Mouse (Mus musculus): ENCODE data around the gene Tha1.

Tha1 gene

DNA sequence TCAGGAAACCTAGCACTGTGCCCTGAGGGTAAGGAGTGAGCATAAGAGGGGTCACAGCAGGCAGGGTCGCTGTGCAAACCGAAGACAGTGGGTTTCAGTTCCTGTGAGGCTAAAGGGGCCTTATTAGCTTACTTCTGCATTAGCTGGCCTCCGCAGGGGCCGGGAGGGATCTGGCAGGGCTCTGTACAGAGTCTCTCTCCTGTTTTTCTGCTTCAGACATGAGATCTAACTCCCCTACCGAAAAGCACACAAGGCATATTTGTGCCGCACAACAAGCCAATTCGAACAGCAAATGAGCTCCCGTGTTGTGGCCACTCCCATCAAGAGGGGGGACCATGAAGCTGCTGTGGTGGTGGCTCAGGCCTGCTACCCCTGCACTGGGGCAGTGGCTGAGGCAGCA, 5.6 kb upstream of the Tha1 start:
- TF ChIP-seq CTCF (conservative IDR thresholded peaks at IDR 0.05; ENCODE audit: low read length) (no peak), POU5F1 (IDR thresholded peaks at IDR 0.05; ENCODE audit: borderline replicate concordance, low read length) (no peak), NANOG (IDR thresholded peaks at IDR 0.05; ENCODE audit: borderline replicate concordance, low read length) (no peak)
- H3K9me3 ChIP-seq (ENCODE audit: low read length): no peaks in the 10 kb centered on the region
- no peaks in the 10 kb centered on the region for H3K27me3 ChIP-seq (ENCODE audit: insufficient read depth, low read length)

DNA sequence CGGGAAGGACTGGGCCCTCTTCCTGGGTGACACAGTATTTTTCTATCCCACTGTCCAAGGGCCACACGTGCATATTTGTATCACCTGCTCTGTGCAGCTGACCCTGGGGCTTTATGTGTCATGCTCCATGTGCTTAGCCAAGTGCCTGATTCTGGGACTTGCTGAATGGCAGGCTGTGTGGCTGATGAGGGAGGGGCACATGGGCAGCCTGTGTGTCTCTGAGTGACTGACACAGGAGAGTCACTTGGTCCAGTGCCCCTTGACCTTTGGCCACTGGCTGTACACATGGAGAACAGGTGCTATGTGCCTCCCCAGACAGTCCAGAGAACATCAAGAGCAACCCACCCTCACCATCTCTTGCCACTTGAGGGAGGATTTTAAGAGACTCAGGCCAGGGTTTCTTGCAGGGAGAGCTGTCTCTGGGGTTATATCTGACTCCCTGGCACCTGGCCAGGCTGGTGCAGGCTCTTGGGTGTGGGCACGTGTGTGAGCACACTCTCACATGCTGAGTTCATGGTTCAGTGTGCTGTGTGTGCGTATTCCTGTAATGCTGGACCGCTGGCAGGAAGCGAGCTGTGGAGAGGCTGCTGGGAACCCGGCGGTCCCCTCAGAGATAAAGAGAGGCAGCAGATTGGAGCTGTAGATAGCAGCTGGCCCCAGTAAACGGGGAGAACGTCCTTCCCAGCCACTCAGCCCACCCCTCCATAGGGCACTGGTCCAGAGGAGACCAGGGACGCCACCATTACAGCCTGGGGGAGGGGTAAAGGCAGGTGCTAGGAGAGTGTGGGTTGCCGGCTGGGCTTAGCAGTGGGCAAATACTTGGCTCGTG, 4.8 kb upstream of the Tha1 start:
- TF ChIP-seq CTCF (conservative IDR thresholded peaks at IDR 0.05; ENCODE audit: low read length): no peak
- no peak for TF ChIP-seq NANOG (IDR thresholded peaks at IDR 0.05; ENCODE audit: borderline replicate concordance, low read length)
- no peak for TF ChIP-seq POU5F1 (IDR thresholded peaks at IDR 0.05; ENCODE audit: borderline replicate concordance, low read length)
- Histone ChIP-seq H3K4me1 (replicated peaks; ENCODE audit: low read depth, low read length) (peaks cover 97% of the 10 kb centered on the region), H3K36me3 (ENCODE audit: insufficient read depth, low read length) (peaks cover 4% of the 10 kb centered on the region; the same call in 1 of the 2 replicates), H3K4me3 (replicated peaks; ENCODE audit: low read length) (peak overlapping the region; percentile 73), H3K9me3 (ENCODE audit: low read length) (no peaks in the 10 kb centered on the region), H3K27me3 (ENCODE audit: insufficient read depth, low read length) (no peaks in the 10 kb centered on the region)

More for the DNA sequence above, 5.6 kb upstream of the Tha1 start:
- Histone ChIP-seq H3K4me3 (replicated peaks; ENCODE audit: low read length) (peak overlapping the region; percentile 73), H3K4me1 (replicated peaks; ENCODE audit: low read depth, low read length) (peaks cover 97% of the 10 kb centered on the region), H3K36me3 (ENCODE audit: insufficient read depth, low read length) (peaks cover 4% of the 10 kb centered on the region; the same call in 1 of the 2 replicates)

DNA sequence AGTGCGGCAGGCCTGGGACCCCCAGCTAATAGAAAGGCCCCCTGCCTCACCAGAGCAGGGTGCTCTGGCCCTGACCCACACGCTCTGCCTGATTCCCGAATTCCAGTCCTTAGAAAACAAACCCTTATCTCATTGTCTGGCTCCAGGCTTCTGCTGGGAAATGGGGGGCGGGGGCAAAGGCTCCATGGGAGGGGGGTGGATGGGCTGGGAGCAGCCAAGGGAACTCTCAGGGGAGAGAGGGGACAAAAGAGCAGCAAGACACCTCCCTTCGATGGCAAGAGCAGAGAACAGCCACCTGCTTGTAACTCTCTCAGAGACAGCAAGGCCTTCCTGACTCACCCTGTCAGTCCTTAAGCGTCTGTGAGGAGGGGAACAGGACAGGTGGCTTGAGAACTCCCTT, 2.4 kb upstream of the Tha1 start:
- H3K27me3 ChIP-seq (ENCODE audit: insufficient read depth, low read length): peaks cover 5% of the 10 kb centered on the region; the same call in 1 of the 2 replicates
- H3K9me3 ChIP-seq (ENCODE audit: low read length): no peaks in the 10 kb centered on the region
- H3K4me3 ChIP-seq (replicated peaks; ENCODE audit: low read length): peak overlapping the region; percentile 73
- peaks cover 98% of the 10 kb centered on the region for H3K4me1 ChIP-seq (replicated peaks; ENCODE audit: low read depth, low read length)
- TF ChIP-seq POU5F1 (IDR thresholded peaks at IDR 0.05; ENCODE audit: borderline replicate concordance, low read length) (no peak), NANOG (IDR thresholded peaks at IDR 0.05; ENCODE audit: borderline replicate concordance, low read length) (no peak), CTCF (conservative IDR thresholded peaks at IDR 0.05; ENCODE audit: low read length) (no peak)
- H3K36me3 ChIP-seq (ENCODE audit: insufficient read depth, low read length): peaks cover 4% of the 10 kb centered on the region; the same call in 1 of the 2 replicates

DNA sequence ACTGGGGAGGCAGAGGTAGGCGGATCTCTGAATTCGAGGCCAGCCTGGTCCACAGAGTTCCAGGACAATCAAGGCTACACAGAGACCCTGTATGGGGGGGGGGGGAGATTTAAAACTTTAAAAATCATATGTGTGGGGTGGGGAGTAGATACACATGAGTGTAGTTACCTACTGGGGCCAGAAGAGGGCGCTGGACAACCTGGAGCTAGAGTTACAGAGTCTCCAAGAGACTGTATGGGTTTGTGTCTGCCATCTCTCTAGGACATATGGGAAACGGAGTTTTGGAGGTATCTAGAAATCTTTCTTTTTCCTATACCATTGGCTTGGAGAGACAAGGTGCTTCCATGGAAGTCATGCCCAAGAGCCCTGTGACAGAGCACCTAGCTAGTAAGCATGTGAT, 1.1 kb upstream of the Tha1 start:
- Histone ChIP-seq H3K9me3 (ENCODE audit: low read length) (no peaks in the 10 kb centered on the region), H3K27me3 (ENCODE audit: insufficient read depth, low read length) (peaks cover 5% of the 10 kb centered on the region; the same call in 1 of the 2 replicates), H3K4me3 (replicated peaks; ENCODE audit: low read length) (no peak overlapping the region), H3K36me3 (ENCODE audit: insufficient read depth, low read length) (peaks cover 4% of the 10 kb centered on the region; the same call in 1 of the 2 replicates), H3K4me1 (replicated peaks; ENCODE audit: low read depth, low read length) (peaks cover 96% of the 10 kb centered on the region)
- TF ChIP-seq POU5F1 (IDR thresholded peaks at IDR 0.05; ENCODE audit: borderline replicate concordance, low read length): no peak
- TF ChIP-seq NANOG (IDR thresholded peaks at IDR 0.05; ENCODE audit: borderline replicate concordance, low read length): no peak
- TF ChIP-seq CTCF (conservative IDR thresholded peaks at IDR 0.05; ENCODE audit: low read length): peak; percentile 87

DNA sequence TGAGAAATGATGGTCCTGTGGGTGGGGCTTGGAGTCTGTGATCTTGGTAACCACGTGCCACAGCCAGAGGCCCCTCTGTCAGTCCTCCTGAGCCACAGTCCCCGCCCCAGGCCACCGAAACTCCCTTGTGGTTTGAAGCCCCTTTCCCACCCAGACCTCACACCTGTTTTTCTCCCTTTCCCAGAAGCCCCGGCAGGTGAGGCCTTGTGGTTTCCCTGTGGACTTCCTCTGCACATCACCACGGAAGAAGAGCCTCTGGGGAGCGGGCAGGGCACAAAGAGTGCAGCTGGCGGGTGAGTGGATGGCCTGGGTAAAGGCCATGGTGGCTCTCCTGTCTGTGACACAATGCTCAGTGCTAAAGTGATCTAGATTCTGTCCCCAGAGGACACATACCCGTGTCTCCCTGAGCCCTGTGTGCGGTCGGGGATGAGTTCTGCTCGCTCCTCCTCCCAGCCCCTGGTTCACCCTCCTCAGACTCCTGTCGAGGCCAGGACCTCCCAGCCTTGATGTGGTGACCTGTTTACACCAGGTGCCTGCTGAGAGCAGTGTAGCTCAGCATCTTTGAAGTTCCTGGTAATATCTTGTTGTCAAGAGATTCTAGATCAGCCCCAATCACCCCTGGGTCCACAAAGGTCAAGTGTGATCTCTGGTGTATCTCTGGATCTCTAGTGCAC, 1.2 kb downstream of the Tha1 start:
- no peaks in the 10 kb centered on the region; the same call in 1 of the 2 replicates for H3K36me3 ChIP-seq (ENCODE audit: insufficient read depth, low read length)
- TF ChIP-seq POU5F1 (IDR thresholded peaks at IDR 0.05; ENCODE audit: borderline replicate concordance, low read length) (no peak), CTCF (conservative IDR thresholded peaks at IDR 0.05; ENCODE audit: low read length) (no peak), NANOG (IDR thresholded peaks at IDR 0.05; ENCODE audit: borderline replicate concordance, low read length) (no peak)
- H3K27me3 ChIP-seq (ENCODE audit: insufficient read depth, low read length): peaks cover 5% of the 10 kb centered on the region
- no peaks in the 10 kb centered on the region for H3K9me3 ChIP-seq (ENCODE audit: low read length)
- H3K4me1 ChIP-seq (replicated peaks; ENCODE audit: low read depth, low read length): peaks cover 97% of the 10 kb centered on the region
- H3K4me3 ChIP-seq (replicated peaks; ENCODE audit: low read length): peak overlapping the region; percentile 13; the same call in 1 of the 2 replicates

DNA sequence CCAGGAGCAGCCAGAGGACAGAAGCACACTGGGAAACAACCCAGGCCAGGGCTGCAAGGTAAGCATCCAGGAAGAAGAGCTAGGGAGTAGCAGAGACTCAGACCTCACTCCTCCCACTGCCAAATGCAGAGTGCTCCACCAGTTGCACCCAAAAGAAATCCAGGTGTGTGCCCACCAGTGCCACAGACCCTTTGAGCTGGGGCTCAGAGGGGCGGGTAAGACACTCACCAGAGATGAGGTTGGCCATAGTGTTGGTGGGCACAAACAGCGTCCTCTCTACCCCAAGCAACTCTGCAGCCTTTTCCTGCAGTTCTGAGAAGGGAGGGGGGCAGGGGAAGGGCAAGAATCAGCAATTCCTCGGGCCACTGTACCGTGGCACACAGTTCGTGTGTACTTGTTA, 1.9 kb downstream of the Tha1 start:
- Histone ChIP-seq H3K27me3 (ENCODE audit: insufficient read depth, low read length) (peaks cover 5% of the 10 kb centered on the region), H3K9me3 (ENCODE audit: low read length) (no peaks in the 10 kb centered on the region), H3K4me3 (replicated peaks; ENCODE audit: low read length) (no peak overlapping the region), H3K36me3 (ENCODE audit: insufficient read depth, low read length) (no peaks in the 10 kb centered on the region; the same call in 1 of the 2 replicates), H3K4me1 (replicated peaks; ENCODE audit: low read depth, low read length) (peaks cover 97% of the 10 kb centered on the region)
- TF ChIP-seq POU5F1 (IDR thresholded peaks at IDR 0.05; ENCODE audit: borderline replicate concordance, low read length) (no peak), CTCF (conservative IDR thresholded peaks at IDR 0.05; ENCODE audit: low read length) (no peak), NANOG (IDR thresholded peaks at IDR 0.05; ENCODE audit: borderline replicate concordance, low read length) (no peak)

DNA sequence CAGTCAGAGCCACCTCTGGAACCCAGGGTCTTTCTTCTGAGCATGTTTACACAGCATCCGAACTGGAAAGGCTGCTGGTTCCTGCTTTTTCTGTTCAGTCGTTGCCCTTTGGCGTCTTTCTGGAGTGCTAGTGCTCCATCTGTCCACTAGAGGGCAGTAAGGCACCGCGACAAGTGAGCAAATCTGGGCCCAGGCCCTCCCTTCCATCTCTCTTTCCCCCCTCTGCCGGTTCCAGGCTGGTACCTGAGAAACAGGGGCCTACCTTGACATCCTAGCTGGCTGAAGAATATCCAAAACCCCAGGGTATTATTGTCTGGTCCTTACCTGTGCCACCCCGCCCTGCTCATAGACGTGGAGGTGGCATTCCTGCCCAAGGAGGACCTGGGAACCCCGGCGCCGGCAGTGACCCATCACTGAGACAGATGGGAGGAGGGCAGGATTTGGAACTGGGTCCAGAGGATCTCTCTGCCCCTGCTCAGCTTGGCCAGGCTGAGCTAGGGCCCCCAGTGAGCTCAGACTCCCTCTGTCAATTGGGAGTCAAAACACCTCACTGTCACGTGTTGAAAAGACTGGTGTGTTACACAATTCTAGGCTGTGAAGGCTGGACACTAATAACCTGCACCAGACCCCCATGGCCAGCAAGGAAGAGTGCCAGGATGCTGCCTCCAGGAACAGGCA, 2.5 kb downstream of the Tha1 start:
- peak; percentile 90 for TF ChIP-seq CTCF (conservative IDR thresholded peaks at IDR 0.05; ENCODE audit: low read length)
- TF ChIP-seq NANOG (IDR thresholded peaks at IDR 0.05; ENCODE audit: borderline replicate concordance, low read length): no peak
- TF ChIP-seq POU5F1 (IDR thresholded peaks at IDR 0.05; ENCODE audit: borderline replicate concordance, low read length): no peak
- Histone ChIP-seq H3K4me3 (replicated peaks; ENCODE audit: low read length) (peak overlapping the region; percentile 73), H3K36me3 (ENCODE audit: insufficient read depth, low read length) (no peaks in the 10 kb centered on the region; the same call in 1 of the 2 replicates), H3K9me3 (ENCODE audit: low read length) (no peaks in the 10 kb centered on the region), H3K27me3 (ENCODE audit: insufficient read depth, low read length) (peaks cover 5% of the 10 kb centered on the region), H3K4me1 (replicated peaks; ENCODE audit: low read depth, low read length) (peaks cover 97% of the 10 kb centered on the region)

DNA sequence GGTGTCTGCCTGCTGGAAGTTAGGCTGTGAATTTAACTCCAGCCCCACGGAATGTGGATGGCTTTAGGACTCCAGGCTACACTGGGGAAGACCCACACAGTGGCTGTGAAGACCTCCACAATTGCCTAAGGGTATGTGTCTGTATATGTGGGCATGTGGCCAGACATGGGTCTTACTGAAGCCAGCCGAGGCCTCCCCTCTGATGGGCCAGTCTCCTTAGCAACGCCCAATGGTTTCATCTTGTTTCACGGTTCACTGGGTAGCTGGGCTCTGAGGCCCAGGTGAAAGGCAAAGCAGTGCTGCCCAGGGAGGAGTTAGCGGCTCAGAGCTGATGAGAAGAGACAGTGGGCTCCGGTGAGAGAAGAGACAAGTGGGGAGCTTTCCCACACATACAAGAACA, 7.3 kb downstream of the Tha1 start:
- H3K4me1 ChIP-seq (replicated peaks; ENCODE audit: low read depth, low read length): peaks cover 97% of the 10 kb centered on the region
- H3K9me3 ChIP-seq (ENCODE audit: low read length): no peaks in the 10 kb centered on the region
- H3K36me3 ChIP-seq (ENCODE audit: insufficient read depth, low read length): no peaks in the 10 kb centered on the region; the same call in 1 of the 2 replicates
- 0 out of 2 replicates have a peak overlapping the region, but pooled peaks have one; percentile 13 for H3K4me3 ChIP-seq (replicated peaks; ENCODE audit: low read length)
- H3K27me3 ChIP-seq (ENCODE audit: insufficient read depth, low read length): peaks cover 41% of the 10 kb centered on the region
- TF ChIP-seq POU5F1 (IDR thresholded peaks at IDR 0.05; ENCODE audit: borderline replicate concordance, low read length) (no peak), CTCF (conservative IDR thresholded peaks at IDR 0.05; ENCODE audit: low read length) (no peak), NANOG (IDR thresholded peaks at IDR 0.05; ENCODE audit: borderline replicate concordance, low read length) (no peak)

All from E14TG2a.4 (cell line).